Mouse (Mus musculus) large intestine, adult 2 months (tissue): ENCODE results near the gene Fez2. TPM values are rescaled to one million over a fixed set of nuclear protein-coding genes. Genes with fewer than 3 reads are reported as not detected.

Experiments used
- DNase-seq: peaks from one replicate; pipeline ENCODE4 v3.0.0-alpha.2; 2012; ENCODE audit warnings: low read depth, low spot score
- WGBS: fragments of 180-500 bp; shearing (Covaris S2); methylation state at CpG from one replicate; pipeline ENCODE4 v1.1.7; 2018; 5-methylcytosine and 5-hydroxymethylcytosine counted together
- polyA plus RNA-seq: library from polyadenylated mRNA; depleted of rRNA; stranded (reverse); fragments of >200 nt; gene quantifications from 2 replicates; pipeline ENCODE4 v1.2.3, GENCODE M21; 2012; rRNA removed

Gene Fez2
- 23.5 and 32.7 TPM in 2 replicates for polyA plus RNA-seq

DNA sequence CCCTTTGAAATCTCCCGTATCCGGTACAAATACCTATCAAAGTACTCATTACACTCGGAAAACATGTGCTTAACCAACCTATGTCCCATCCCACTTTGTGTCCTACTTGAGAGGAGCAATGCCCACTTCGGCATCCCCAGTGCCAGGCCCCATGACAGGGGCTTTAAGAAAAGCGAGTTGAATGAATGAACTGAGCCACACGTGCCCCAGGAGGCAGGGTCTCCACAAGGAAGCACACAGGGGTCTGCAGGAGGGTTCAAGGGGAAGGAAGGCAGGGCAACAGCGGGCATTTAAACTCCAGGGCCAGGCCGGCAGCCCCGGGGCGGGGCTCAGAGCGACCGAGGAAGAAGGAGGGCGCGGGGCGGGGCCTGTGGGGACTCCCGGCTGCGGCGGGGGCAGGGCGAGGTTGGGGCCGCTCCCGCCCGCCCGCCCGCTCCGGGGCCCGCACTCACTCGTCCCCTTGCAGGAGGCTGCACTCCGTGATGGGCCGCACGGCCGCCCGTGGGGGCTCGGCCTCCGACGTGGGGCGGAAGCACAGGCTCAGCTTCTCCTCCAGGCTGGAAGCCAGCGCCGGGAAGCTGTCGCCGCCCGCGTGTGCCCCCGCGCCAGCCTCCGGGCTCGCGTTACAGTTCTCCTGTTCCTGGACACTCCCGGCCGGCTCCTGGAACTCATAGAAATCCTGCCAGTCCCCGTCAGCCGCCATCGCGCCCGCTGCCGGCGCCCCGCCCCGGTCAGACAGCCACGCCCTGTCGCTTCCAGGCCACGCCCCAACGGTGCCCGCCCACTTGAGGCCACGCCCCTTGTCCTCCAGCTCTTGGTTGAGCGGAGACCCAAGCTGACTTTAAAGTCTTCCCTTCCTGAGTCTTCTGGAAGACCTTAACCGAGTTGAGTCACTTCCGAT is at the start of gene Fez2:
TSS of gene Fez2 (minus strand) at position 772 of the 901 bp plus-strand sequence.
- no peak for DNase-seq
- 1% methylated on average over 66 of the region's 67 CpGs for WGBS

- no peak for DNase-seq
- WGBS = 77% methylated on average over 8 of the region's 8 CpGs
Measured at GRCm38 (mm10) chr17:78465500-78465899, 47.5 kb upstream of the Fez2 start.

DNA sequence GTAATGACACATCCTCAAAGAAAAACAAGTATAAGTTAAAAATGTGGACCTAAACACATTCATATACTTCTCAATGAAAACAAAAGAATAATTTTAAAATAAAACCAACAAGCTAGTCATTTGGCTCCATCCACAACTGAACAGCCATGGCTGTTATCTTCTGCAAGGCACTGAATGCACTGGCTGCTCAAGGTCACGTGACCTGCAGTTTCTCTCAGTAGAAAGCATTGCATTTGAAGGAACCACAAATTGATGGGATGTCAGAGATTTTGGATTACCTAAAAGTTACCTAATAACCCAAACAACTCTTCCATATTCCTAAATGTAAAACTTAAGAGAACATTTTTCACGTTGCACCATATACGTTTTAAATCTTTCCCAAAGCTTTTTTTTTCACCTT is 47.1 kb upstream of the Fez2 start:
- no peak for DNase-seq
- WGBS = 83% methylated on average over 3 of the region's 3 CpGs

GRCm38 (mm10) chr17:78460140-78460539 is 42.2 kb upstream of the Fez2 start:
- no peak for DNase-seq
- WGBS = 73% methylated on average over 8 of the region's 8 CpGs

DNA sequence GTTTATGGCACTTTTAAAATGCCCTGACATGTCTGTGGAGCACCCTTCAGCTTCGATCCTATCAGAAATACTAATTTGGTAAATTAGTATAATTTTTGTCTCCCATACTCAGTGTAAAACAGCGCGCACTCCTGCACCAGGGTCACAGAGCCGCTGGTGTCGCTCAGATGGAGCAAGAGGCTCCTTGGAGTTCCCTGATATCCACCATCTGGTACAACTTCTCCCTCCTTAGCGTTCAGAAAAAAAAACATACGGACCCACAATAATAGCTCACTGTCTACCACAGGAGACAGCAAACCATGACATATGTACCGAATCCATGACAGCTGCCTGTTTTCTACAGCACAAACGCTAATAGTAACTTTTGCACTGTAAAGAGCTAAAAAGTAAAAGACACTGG is 37.6 kb upstream of the Fez2 start:
- DNase-seq = no peak
- WGBS = 78% methylated on average over 9 of the region's 9 CpGs

DNA sequence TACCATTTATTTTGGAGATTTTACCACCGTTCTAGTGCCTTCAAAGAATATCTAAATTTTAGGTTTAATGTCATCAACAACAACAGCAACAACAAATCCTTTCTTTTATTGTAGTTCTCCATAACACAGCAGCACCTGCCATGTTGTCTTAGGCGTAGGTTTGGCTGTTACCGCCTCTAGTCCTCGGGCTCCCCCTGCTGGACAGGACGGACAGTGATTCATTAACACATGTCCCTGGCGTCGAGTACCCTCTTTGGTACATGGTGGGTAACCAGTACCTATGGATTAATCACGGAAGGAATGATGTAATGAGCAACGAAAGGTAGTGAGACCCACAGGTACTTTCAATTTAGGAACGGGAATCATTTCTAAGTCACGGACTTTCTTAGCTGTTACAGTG is 37.2 kb upstream of the Fez2 start:
- WGBS = 30% methylated on average over 11 of the region's 11 CpGs
- DNase-seq = peak; percentile 47

DNA sequence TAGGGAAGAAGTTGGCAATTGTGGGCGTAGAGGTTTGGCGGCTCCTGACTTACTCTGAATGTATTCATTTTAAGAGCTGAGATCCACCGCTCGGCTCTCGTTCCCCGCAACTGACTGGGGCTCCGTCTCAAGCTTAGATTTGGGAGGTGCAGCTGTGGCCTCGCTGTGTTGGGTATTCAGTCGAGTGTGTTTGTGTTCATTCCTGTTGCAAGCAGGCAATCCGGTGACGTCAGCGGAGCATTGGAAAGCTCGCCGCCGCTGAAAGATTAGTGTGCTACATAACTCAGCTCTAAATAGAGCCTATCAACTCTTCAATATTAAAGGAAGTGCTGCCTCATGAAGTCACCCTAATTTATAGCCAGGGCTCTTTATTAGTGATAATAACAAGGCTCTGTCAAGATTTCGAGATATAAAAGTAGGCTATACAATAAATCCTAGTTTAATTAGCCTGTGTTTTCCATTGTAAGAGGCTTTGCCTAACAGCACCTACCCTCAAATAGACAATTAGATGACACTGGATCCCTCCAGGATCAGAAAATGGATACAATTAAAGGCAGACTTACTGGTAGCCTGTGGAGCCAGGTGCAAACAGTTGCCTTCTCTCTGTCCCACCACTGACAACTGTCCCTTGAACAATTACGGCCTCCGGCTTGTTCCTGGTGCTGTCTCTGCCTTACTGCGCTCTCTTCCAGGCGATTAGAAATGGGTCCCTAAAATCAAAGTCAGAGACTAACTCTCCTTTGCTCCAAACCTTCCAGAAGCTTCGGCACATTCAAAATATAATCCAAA is 36.4 kb upstream of the Fez2 start:
- DNase-seq = no peak
- 74% methylated on average over 21 of the region's 21 CpGs for WGBS

DNA sequence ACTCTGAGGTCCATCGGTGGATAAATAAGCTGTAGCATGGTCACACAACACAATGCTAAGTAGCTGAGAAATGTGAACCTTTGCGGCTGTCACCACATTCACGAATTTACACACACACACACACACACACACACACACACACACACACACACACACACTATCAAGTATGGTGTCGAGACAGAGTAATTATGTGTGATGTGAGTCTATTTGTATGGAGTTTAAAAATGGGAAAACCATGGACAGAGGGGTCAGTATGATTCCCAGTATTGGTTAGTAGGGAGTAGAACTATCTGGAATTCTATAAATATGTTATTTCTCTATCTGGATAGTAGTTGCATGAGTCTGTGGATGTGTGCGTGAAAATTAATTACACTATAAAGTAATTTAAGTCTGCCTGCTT is 35.6 kb upstream of the Fez2 start:
- WGBS = 89% methylated on average over 5 of the region's 5 CpGs
- no peak for DNase-seq

DNA sequence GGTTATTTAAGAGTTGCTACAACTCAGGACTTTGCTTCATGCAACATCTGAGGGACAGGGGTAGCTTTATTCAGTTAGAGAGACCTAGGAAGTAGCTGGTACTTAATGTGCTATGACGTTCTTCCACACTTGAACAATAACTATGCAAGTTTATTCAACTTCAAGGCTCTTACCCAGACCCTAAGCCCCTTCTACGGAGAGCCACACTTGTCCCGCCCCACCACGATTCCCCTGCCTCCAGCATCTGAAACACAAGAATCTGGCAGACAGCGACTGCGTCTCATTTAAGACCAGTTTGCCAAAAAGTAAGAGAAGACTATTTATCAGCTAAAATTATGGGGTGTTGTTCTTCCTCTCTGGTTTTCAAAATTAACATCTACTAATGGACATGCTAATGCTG is 33.9 kb upstream of the Fez2 start:
- 77% methylated on average over 6 of the region's 6 CpGs for whole genome bisulfite sequencing
- DNase-seq = no peak

GRCm38 (mm10) chr17:78451332-78451793 is 33.4 kb upstream of the Fez2 start:
- DNase-seq = no peak
- 43% methylated on average over 7 of the region's 7 CpGs for WGBS

DNA sequence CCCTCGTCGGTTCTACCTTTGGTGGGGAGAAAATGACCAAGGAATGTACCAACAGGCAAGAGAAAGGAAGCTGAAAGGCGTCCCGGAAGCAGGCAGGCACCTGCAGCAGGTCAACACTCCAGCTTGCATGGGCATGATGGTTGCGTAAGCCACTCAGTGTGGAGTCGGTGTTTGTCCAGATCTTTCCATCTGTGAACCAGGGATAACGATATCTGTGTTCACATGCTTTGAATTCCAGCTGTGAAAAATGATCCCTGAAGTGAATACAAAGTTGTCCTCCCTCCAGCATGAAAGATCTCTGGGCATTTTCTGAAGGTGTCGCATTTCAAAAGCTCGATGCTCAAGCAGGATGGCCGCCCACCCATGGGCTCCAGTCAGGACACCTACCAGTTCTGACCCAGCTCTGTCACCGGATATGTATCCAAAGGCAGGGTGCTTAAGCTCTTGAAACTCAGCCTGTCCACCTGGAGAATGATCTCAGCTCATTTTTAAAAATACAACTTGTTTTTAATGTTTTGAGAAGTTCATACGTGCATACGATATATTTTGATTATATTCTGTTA is 31.8 kb upstream of the Fez2 start:
- DNase-seq = no peak

DNA sequence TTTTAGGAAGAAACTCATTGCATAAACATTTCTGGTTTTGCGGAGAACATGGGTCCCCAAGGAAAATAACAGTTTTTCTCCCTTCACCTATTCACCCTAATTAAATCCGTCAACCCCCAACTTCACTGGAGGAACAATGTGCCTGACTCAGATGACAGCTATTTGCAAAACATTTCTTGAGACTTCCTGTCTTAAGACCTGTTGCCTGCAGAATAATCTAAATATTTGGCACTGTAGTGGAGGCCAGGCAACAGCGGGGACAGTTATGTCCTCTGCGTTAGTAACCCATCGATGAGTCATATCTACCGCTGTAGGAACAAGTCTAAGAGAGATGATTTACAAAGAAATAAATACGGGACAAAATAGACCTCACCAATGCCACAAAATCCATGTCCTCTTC is 26.9 kb upstream of the Fez2 start:
- no peak for DNase-seq
- WGBS = 70% methylated on average over 7 of the region's 7 CpGs

More for the DNA sequence above, 31.8 kb upstream of the Fez2 start:
- 66% methylated on average over 13 of the region's 13 CpGs for WGBS

DNA sequence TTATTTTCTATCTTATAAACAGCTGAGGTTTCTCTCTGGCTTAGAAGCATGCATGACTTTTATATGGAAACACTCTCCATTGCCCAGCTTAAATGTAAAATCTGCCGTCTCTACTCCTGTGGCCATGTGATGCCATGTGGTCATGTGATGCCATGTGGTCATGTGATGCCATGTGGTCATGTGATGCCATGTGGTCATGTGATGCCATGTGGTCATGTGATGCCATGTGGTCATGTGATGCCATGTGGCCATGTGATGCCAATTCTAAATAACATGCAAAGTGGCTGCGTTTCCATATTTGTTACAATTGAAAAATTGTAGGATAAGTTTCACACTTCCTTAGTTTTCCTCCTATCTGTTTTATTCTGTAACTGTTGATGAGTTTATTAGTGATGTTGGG is 22.8 kb upstream of the Fez2 start:
- DNase-seq = no peak
- 92% methylated on average over 2 of the region's 2 CpGs for WGBS

DNA sequence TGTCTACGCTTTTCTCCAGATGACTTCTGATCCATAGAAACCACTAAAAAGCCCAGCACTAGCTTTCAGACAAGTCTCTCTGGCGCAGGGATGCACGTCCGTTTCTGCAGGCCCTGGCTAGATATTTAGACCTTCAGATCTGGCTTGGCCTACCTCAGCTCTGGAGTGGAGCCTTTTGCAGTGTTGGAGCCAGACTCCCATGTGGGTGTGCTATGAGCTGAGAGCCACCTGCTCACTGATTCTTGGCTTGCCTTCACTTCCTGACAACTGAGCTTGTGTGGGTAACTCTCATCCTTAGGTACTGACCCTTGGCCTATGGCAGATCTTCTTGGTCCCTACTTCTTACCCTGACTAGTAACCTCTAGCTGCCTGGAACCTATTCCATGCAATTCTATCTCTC is 19.2 kb upstream of the Fez2 start:
- WGBS = 83% methylated on average over 4 of the region's 4 CpGs
- no peak for DNase-seq

- no peak for DNase-seq
- 85% methylated on average over 6 of the region's 6 CpGs for WGBS
Measured at GRCm38 (mm10) chr17:78435661-78436060, 17.7 kb upstream of the Fez2 start.

DNA sequence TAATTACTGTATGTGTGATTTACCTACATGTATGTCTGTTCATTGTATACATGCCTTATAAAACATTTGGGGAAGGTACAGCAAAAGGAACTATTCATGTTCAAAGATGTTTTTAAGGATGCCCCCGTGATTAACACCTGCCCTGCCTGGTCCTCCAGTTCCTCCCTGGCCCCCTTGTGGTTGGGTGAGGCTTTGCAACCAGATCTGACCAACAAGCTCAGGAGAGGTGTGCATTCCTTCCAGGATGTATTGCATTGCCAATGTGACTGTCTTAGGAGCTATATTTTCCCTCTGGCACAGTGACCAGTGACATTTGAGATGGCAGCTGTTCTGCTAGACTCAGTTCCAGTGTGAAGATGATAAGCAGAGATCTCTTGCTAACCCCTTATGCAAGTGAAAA is 16.8 kb upstream of the Fez2 start:
- WGBS = 13% methylated on average over 1 of the region's 1 CpGs
- no peak for DNase-seq

DNA sequence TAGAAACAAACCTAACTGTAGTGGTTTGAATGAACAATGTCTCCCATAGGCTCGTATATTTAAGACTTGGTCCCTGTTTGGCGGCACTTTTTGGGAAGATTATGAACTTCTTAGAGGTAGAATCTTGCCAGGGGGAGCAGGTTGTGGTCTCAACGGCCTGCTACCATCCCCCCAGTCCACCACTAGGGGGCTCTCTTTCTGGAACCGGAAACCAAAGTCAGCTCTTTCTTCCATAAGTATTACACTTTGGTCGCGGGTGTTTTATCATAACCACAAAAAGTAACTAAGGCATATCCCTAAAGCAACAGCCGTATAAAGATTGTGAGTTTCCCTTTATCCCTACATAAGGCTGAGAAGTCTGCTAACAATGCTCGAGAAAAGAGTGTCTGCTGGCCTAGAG is 12.4 kb upstream of the Fez2 start:
- DNase-seq = no peak
- 77% methylated on average over 8 of the region's 8 CpGs for WGBS

- no peak for DNase-seq
- 72% methylated on average over 4 of the region's 4 CpGs for WGBS
Measured at GRCm38 (mm10) chr17:78429051-78429450, 11.1 kb upstream of the Fez2 start.

DNA sequence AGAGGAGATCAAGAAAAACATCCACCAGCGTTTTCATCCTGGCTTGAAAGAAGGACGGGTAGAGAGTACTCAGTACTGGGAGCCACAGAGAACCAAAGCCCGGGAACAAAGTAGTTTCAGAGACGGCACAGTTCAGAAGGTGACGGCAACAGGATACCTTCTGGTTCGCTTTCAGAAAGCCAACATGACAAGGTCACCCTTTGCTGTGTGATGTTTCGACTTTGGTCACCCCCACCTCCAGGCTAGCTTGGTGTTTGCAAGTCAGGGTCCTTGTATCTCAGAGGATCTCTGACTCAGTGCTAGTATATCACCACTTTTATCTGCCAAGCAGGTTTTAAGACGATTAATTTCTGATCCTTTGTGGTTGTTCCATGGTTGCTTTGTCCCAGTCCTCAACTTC is 7.1 kb upstream of the Fez2 start:
- WGBS = 88% methylated on average over 8 of the region's 8 CpGs
- DNase-seq = no peak

GRCm38 (mm10) chr17:78419216-78419615 is 1.3 kb upstream of the Fez2 start:
- 90% methylated on average over 4 of the region's 4 CpGs for WGBS
- no peak for DNase-seq
